Mouse (Mus musculus) neural tube, embryonic 10.5 days (tissue): ENCODE data around the gene Aadat.
A peak's percentile ranks its signal among the peaks of the same experiment; 100 is the strongest.
"Not testable (repeated sequence)": the region's sequence is repeated elsewhere in the genome, so short reads cannot be mapped to it uniquely, and the experiment has no call there.

Experiments
- DNase-seq: peaks from one replicate; pipeline ENCODE4 v3.0.0-alpha.2; 2017; ENCODE audit warnings: low spot score; ENCODE audit errors: extremely low spot score

The Aadat gene

DNA sequence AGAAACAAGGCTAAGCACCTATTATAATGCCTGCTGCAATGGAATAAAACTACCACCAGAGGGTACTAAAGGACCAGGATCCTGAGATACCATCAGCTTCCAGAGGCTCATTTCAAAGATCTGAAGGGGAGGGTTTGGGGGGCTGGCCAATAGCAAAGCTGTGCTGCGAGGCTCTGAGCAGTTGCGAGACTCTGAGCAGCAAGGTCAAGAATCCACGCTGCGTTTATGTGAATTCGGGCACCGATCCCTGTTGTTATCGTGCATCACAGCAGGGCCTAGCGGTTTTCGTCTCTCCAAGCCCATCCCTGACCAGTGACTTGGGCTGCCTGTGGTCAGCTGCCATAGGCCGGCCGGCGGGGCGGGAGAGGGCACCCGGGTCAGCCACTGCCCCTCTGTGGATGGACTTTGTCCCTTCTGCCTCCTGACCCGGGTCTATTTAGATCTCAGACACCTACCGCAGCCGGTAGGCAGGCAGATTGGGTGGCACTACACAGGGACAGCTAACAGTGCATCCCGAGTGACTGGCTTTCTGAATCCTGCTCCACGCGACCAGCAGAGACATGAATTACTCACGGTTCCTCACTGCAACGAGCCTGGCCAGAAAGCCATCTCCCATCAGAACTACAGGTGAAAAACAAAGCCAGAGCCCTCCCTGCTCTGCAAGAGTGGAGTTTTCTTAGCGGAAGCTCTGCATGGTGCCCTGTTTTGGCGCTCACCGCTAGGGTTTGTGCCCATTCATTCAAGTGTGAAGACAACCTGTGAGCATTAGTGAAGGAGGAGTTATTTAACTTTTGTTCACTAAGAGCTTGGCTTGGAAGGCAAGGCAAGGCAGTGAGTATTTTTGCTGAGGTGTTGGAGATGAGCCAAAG is at the start of gene Aadat:
TSS of gene Aadat (plus strand) at position 280 of the 869 bp plus-strand sequence.
- peak; percentile 76 for DNase-seq

DNA sequence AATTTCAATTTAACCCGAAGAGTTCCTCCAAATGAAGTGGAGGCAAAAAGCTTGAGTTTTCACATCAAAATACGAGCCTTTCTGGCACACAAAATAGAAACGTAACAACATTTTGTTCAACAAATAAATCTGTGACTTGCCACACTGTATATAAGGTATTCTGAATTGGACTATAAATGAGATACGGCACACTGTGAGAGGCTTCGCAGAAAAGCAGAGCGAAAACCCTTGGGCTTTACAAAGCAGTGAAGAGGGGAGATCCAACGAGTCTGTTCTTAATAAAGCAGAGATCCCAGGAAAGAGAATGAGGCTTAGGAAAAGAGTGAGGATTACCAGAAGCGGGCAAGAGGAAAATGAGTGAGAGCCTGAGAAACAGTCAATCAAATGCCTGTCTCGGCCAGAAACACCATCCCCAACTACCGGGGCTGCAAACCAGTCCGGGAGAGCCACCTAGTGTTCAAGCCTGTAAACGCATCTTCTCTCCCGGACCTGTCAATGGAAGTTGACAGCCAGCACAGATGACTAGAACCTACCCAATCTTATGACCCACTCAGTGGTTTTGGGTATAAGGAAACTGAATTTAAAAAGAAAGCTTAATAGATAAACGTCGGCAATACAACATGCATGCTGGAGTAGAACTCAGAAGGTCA is 38.9 kb upstream of the Aadat start:
- DNase-seq = peak; percentile 57

DNA sequence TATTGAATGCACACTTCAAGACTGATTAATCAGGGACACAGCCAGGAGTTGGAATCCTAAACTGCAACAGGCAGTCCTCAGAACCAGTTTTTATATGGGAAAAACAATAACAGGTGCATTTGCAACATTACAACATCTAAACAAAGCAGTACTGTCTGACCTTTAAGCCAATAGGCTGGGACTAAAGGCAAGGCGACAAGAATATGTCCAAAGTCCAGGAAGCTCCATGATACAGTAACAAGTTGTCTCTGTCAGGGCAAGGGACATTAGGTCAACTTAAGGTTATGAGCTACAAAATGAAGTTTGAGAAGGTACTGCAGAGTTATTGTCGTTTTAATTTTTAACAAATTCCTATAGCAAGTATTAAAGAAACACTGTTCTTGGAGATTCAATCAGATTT is 15.6 kb upstream of the Aadat start:
- DNase-seq = no peak

DNA sequence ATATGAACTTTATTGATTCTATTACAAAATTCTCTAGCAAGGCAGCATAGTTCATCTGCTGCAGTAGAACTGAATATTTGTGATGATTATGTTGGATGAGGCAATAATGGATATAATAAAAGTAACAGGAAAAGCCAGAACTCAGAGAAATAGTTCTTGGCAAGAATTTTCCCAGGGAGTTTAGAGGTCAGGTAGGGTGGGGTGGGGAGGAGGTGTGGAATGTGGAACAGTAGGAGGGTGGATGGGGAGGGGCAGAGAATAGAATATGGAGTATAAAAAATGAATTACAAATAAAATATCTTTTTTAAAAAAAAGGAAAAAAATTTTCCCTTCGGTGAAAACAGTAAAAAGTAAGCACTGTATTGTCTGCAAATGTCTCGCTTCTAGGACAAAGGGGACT is 13.9 kb upstream of the Aadat start:
- no peak for DNase-seq

DNA sequence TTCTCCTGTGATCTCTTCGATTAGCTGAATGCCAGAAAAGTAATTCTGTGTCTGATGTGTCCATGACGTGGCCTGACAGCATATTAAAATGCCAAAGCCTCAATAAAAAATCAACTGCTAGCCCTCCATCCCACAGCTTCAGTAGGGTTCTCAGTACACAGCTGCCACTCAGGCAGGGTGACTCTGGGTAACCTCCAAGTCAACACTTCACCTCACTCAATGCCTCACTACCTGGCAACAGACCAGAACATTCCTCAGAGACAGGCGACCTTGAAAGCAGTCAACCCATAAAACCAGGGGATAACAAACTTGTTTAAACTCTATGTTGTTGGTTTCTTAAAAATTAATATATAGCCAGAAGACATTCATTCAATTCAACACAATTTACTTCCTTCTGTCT is 13.3 kb upstream of the Aadat start:
- no peak for DNase-seq

DNA sequence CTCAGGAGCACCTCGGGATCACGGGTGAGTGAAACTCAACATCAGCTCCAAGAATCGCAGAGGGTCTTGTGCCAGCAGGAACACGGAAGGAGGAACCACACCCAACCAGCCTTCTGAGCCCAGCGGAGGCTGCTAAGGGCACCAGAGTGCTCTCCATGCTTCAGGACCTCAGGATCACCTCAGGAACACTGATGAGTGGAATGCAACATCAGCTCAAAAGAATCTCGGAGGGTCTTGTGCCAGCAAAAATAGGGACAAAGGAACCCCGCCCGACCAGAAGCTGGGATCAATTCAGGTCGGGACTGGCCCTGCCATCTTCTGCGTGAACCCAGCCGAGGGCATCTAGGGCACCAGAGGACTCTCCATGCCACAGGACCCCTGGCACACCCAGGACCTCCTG is 11.1 kb upstream of the Aadat start:
- DNase-seq = no peak

DNA sequence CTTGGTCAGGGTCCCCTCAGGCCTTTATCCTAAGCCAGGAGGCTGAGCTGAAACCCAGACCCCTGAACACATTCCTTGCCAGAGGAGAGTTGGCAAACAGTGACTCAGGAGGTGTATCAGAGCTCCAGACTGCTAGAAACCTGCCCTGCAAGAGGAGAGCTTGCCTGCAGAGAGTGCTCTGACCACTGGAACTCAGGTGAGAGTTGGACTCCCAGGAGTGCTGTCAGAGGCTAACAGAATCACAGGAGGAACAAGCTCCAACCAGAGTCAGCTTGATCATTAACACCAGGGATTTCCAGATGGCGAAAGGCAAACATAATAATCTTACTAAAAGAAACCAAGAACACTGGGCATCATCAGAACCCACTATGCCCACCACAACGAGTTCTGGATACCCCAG is 10.7 kb upstream of the Aadat start:
- not testable (repeated sequence) for DNase-seq

DNA sequence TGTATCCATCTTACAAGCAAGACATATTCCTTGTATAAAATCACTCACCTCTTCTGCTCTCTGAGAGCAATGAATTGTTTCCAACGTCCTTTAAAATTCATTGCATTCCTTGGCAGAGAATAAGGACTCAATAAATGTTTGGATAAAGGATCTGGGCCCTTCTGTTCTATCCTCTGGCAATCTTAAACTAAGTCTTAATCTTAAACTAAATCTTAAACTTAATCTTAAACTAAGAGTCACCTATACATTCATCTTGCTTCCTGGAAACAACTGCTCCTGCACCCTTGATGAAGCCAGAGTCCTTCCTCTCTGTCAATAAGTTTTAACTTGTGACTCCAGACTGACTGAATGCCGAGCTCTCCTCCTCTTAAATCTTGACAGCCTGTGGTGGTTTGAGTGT is 2.6 kb upstream of the Aadat start, which contains the start of gene Gm10283:
TSS of gene Gm10283 (minus strand) at position 101 of the 400 bp plus-strand sequence.
- DNase-seq = no peak

DNA sequence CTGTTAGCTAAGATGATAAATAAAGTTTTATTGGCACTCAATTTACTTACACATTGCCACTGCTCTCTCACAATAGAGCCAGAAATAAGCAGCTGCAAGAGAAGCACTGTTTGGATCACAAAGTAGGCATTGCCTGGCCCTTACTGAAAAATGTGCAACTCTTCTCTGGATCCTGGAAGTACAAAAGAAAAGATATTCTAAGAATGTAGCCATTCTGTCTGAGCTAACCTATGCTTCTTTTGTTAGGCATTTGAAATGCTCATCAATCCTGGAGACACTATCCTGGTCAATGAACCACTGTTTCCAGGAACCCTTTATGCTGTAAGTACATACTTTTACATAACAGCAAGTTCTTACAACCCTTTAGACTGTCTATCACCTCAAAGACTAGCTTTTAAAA is 12.6 kb downstream of the Aadat start:
- DNase-seq = no peak

DNA sequence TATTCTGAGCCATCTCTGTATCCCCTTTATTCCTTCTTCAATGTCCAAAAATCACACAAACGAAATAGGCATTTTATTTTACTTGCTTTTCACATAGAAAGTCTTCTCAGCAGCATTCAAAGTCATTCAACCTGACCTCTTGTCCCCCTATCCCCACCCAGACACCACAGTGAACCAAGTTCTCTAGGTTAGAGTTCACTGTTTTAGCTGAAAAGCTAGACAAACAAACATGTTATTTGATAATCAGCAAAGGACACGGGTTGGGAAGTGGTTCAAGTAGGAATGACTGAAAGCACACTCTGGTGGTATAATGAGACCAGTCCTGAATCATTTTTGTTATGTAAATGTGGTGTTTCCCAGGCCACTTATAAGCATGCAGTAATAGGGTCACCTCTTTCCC is 29.2 kb downstream of the Aadat start:
- DNase-seq = no peak

DNA sequence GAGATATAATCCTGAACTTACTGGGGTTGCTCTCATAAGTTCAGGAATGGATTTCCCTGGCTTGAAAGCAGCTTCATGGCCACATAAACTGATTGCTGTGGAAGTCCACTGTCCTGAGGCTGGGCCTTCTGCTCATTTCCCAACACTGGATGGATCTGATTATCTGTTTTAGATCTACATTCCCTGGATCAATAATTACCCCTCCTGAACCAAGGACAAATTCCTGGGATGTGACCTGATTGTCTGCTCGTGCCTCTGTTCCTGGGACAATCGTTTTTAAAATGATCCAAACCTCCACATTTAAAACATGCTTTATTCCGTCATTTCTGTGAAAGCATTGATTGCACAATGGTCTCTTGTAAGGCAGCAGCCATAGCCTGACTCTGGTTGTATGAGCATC is 61.1 kb downstream of the Aadat start:
- no peak for DNase-seq

DNA sequence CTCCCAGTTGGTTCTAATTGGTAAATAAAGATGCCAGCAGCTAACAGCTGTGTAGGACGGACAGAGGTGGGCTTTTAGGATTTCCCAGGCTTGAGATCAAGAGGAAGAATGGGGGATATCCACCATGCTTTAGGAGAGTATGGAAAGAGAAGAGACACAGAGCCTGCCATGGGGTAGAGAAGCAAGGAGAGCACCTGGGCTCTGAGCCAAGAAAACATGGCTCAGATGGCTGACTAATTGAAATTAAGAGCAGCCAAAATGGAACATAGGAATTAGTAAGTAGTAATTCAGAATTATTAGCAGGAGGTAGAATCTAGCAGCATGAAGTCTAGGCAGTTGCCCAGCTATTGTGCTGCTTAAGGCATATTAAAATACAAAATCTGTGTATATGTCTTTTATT is 71.5 kb downstream of the Aadat start:
- no peak for DNase-seq

DNA sequence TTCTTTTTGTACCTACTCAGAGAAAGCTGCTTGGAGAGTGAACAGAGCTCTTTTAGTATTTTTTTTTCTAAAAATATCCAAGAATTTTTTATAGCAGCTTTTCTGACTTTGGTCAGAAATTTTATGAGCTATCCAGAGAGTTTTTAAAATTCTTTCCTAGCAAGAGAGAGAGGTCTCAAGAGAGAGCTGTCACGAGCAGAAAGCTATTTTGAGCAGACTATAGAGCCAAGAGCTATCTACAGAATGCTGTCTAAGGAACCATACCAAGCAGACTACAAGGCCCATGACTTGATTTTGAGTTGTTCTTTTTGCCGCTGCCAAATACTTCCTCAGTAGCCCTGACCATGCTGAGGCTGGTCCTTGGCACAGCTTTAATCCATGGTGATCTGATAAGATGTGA is 77.6 kb downstream of the Aadat start:
- no peak for DNase-seq

DNA sequence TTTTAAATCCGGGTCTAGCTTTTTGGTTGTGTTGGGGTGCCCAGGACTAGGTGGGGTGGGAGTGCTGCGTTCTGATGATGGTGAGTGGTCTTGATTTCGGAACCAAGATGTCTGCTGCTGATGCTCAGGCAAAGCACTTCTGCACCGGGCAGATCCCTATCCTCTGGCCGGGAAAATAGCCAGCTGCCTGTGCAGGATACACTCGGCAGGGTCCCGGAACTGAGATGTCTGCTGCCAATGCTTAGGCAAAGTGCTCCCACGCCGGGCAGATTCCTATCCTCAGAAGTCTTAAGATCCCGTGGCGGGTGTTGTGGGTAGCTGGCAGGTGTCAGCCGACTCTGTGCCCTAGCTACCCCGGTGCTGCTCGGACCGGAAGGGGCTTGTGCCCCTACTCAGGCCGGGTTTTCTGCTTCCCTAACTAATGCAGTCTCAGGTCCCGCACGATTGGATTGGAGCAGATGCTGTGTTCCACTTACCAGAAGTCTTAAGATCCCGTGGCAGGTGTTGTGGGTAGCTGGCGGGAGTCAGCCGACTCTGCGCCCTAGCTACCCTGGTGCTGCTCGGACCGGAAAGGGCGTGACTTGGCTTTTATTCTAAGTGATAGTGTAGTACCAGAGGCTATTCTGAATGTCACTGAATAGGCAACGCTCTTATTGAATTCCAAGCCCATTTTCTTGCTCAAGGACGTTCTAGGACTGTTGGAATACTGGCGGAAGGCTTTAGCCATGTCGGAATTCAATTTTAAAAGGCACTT is 85.8 kb downstream of the Aadat start:
- not testable (repeated sequence) for DNase-seq

DNA sequence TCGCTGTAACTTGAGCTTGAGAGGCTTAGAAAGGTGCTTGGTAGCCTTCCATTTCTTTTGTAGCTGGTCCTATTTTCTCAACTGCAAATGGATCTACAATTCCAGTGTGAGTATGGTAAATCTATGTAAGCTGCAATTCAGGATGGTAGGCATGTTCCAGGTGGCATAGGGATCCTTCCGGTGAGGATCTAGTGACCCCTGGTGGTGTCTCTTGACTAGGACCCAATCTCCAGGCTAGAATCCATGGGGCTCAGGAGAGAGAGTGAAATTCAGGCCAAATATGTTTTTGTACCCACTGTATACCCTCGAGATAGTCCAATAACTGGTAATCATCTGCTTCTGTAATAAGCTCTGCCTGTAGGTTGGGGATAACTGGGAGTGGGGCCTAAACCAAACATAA is 89.0 kb downstream of the Aadat start:
- DNase-seq = no peak
